Mouse (Mus musculus): ENCODE measurements around the gene Cuedc1.

- TF ChIP-seq POLR2A (IDR thresholded peaks at IDR 0.05; ENCODE audit: low read depth, low read length) (no peak), CTCF (IDR thresholded peaks at IDR 0.05; ENCODE audit: extremely low read depth, insufficient read depth, insufficient read length, insufficient replicate concordance) (no peak)
Observed at GRCm38 (mm10) chr11:88137814-88138425, 40.1 kb downstream of the Cuedc1 start.

Data from spleen, adult 2 months (tissue).